Mouse (Mus musculus) layer of hippocampus, adult 9-11 months (tissue): ENCODE results near the gene Fcf1.

Experiments
- DNase-seq: peaks from one replicate; pipeline ENCODE4 v3.0.0; 2022

Gene Fcf1

DNA sequence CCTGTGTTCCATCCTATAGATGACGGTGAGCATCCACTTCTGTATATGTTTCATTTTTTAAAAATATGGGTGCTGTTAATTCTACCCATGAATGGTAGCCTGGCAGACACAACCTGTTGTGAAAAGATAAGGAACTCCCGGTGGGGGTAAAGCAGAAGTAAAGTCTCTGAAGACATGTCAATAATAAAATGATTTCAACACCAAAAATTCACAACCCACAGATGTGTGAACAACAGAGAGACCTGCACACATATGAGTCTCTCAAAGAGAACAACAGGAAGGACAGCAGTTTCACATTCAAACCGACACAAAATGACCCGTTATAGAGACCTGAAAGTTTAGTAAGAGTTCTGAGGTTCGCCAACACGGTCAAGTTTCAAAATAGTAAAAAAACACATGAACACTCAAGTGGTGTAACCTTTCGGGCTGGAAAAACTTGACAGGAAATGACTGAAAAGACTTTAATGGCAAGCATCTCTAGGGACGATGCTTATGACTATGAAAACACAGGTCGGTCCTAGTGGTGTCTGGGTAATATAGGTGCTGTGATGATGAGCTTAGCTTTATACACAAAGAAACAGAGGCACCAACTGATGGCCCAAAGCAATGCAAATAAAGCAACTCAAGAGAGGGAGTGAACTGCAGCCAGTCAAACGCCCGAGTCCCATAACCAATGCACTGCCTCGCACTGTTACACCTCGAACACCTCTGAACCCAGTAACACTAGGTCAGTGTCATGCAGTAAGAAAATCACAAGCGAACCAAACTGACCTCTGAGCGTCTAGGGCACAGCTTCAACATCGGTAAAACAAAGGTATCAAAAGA lies 1.7 kb upstream of the Fcf1 start:
- DNase-seq, result no peak

DNA sequence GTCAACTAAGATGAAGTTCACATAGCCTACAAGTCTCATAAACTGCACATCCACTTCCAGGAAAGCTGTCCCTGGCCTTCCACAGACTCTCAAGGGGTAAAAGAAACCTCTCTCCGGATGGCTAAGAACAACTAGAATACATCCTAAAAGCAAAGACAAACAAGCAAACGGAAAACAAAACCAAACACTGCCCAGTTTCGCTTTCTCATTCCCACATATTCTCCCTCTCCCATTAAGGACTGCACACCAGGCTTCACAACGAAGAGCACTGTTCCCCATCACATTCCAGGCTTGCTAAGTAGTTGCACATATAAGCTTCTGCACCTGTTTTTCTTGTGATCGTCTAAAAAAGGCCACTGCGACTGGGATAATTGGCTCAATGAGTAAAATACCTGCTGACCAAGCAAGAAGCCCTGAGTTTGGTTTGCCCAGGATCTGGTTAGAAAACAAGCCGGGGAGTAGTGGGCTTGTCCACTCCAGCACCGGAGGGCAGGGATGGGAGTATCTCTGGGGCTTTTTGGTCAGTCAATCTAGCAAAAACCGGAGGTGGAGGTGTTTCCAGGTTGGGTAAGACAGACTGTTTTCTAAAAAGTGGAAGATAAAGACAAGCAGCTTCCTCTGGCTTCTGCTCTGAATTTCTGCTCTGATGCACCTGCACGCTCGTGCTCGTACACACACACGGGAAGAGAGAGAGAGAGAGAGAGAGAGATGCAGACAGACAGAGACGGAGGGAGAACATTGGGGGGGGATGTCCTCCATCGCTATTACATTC lies 855 bp upstream of the Fcf1 start:
- no peak for DNase-seq

DNA sequence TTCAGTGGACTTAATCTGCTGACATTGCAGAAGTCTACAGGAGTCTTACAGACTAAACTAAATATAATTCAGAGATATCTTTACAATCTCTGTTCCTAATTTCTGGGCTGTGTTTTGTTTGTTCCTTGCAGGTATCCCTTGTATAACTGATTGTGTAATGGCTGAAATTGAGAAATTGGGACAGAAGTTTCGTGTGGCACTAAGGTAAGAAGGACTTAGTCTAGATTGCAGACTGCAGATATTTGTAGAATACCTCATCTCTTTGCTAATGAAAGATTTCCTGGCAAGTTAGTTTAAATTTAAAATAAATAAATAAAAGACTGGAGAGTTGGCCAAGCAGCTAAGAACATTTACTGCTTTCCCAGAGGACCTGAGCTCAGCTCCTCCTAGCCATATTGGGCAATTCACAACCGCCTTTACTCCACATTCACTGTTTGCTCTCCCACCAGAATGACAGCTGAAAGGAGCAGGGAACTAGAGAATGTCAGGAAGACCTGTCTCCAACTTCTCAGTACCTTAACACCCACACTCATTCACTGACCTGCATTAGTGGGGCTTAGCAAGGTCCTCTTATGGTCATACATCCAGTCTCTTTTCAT lies 8.7 kb downstream of the Fcf1 start:
- no peak for DNase-seq

DNA sequence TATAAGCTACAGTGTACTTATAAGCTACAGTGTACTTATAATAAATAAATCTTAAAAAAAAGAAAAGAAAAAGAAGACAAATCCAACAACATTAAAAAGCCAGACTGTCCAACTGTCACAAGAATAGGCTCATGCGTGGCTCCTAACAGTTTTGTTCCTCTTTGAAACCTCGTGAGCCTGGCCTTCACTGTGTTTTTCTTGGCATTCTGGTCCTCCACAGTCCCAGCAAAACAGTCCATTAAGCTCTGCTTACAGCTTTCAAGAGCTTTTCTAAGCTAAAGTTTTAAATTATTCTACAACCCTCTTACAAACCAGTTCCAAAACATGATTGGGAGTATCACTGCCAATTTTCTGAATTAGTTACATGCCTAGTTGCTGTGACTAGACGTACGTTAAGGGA lies 18.8 kb downstream of the Fcf1 start:
- no peak for DNase-seq

DNA sequence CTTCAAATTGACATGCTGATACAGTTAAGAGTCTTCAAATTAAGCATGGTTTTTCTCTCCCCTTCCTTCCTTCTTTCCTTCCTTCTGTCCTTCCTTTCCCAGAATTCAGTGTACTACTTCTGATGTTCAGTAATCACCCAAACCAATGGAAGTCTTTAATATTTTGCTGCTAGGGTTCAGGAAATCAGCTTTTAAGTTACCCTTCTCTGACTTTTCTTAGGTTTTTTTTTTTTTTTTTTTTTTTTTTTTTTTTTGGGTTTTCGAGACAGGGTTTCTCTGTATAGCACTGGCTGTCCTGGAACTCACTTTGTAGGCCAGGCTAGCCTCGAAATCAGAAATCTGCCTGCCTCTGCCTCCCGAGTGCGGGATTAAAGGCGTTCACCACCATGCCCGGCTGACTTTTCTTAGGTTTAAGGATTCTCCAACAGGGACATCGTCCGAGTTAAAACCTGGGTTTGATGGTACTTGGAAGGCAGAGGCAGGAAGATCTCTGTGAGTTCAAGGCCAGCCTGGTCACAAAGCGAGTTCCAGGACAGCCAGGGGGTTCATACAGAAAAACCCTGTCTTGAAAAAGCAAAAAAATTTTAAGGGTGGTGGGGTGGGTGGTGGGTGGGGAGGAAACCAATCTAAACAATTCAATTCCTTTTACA lies 24.5 kb downstream of the Fcf1 start:
- no peak for DNase-seq

DNA sequence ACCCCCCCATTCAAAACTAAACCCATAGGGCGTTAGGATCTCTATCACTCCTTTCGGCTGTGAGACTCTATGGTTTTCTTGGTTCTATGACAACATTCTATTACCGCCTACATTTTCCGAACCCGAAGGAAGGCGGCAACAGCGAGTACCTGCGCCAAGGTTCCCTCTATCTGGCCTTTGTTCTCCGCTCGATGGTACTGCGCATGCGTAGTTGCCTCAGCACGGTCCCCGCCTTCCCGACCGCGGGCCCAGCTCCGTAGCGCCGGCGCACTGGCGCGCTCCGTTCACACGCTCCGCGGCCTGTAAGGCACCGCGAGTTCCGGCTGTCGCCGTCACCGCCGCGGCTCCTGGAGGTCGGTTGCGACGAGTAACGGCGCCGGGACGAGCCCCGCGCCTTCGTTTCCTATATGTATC lies 25.4 kb downstream of the Fcf1 start, which contains the start of gene Ylpm1:
TSS of gene Ylpm1 (plus strand) at position 239 of the 414 bp plus-strand sequence.
- peak; percentile 98 for DNase-seq

DNA sequence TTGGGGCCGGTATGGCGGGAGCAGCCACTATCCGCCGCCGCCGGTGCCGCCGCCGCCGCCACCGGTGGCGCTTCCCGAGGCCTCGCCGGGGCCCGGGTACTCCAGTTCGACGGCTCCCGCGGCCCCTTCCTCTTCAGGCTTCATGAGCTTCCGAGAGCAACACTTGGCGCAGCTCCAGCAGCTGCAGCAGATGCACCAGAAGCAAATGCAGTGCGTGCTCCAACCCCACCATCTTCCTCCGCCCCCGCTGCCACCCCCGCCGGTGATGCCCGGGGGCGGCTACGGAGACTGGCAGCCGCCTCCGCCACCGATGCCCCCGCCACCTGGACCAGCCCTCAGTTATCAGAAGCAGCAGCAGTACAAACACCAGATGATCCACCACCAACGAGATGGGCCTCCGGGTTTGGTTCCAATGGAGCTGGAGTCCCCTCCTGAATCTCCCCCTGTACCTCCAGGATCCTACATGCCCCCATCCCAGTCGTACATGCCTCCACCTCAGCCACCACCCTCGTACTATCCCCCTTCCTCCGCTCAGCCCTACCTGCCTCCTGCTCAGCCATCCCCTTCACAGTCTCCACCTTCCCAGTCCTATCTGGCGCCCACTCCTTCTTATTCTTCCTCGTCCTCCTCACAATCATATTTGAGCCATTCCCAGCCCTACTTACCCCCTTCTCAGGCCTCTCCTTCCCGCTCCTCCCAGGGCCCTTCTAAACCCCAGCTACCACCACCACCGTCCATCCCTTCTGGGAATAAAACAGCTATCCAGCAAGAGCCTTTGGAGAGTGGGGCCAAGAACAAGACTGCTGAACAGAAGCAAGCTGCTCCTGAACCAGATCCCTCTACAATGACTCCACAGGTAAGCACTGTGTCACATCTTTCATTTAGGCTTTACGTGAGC lies 26.1 kb downstream of the Fcf1 start:
- DNase-seq, result peak; percentile 69

DNA sequence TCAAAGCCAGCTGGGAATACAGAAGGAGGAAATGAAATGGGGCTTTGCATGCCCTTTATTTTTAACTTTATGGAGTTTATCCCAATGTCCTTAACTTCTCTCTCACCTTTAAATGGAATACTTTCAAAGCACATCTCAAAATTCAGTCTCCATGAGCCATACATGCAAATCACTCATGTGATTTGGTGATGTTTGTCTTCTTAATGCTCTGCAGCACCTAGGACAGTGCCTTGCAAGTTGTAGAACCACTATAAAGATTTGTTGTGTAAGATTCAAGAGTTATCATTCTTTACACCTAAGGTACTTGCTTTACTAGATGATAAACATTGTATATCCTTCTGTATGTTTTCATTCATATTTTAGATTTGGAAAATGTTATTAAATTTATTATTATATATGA lies 28.4 kb downstream of the Fcf1 start:
- no peak for DNase-seq

DNA sequence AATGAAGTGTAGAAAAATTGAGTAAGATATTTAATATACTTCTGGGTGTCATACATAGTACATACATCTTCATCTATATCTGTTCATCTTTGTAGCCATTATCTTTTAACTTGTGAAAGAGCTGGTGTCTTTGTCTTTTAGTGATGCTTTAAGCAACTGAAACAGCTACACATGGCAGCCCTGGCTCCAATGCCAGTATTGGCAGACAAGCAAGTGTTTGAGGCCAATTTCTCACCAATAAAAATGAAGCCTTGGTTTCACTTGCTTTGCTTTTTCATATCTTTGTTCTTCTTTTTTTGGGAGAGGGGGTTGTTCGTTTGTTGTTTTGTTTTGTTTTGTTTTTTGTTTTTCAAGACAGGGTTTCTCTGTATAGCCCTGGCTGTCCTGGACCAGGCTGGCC lies 35.5 kb downstream of the Fcf1 start:
- DNase-seq, result no peak

DNA sequence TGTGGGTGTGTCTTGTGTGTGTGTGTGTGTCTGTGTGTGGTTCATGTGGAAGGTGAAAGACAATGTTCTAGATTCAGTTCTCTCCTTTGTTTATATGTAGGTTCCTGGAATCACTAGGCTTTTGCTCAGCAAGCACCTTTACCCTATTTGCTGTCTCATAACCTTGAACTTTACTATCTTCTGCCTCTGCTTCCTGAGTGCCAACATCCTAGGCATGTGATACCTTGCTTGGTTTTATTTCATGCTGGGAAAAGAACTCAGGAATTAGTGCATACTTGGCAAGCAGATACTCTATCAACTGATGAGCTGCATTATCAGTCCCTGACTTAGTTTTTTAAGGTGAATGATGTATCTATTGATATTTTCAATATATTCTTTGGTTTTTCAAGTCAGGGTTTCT lies 36.3 kb downstream of the Fcf1 start:
- no peak for DNase-seq

DNA sequence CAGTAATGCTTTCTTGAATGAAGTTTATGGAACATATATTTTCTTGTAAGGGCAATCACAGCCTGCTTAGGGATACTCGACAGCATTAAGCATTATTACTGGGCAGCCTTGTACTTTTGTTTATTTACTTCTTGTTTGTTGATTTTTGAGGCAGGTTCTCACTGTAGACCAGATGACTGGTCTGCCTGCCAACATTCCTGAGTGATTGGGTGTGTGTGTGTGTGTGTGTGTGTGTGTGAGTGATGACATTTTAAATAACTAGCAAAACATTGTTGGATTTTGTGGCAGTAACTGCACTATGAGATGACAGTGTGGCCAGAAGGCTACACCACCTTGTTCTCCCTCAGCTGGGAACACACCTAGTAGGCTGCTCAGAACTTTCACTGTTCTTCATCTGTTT lies 39.1 kb downstream of the Fcf1 start:
- DNase-seq, result no peak

DNA sequence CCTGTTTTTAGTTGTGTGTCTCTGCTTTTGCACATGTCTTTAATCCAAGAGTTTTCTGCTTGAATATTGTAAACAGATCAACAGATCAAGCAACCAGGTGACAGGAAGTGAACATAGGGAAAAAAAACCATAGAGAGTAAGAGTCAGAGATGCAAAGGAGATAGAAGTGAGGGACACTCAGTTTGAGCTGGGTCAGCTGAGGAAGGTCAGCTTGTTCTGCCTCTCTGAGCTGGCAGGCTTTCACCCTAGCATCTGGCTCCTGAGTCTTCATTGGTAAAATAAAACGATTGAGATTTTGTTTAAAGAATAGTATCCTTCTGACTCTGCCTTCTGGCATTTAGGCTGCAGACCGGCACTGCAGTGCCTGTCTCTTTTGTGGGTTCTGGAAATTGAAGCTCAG lies 39.8 kb downstream of the Fcf1 start:
- DNase-seq, result no peak

DNA sequence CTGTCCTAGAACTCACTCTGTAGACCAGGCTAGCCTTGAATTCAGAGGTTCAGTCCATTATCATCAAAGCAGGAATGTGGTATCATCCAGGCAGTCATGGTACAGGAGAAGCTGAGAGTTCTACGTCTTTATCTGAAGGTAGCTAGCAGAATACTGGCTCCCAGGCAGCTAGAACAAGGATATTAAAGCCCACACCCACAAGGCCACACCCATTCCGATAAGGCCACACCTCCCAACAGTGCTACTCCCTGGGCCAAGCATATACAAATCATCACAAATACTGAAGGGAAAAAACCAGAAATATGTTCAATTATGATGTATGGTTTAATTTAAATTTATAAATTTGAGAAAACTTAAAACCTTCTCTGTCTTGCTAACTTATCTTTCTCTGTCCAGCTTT lies 41.5 kb downstream of the Fcf1 start:
- DNase-seq, result no peak

DNA sequence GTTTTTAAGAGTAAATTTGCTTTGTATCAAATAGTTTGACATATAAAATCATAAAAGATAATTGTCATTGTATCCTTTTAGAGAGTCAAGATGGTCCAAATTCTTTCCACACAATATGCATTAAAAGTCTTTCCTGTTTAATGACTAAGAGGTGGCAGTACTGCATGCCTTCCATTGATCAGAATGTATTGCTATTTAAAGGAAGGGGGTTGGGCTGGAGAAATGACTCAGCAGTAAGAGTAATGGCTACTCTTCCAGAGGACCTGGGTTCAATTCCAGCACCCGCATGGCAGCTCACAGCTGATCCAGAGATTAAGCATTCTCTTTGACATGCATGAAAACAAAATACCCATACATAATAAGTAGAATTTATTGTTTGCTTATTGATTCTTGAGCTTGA lies 51.4 kb downstream of the Fcf1 start:
- DNase-seq, result no peak

DNA sequence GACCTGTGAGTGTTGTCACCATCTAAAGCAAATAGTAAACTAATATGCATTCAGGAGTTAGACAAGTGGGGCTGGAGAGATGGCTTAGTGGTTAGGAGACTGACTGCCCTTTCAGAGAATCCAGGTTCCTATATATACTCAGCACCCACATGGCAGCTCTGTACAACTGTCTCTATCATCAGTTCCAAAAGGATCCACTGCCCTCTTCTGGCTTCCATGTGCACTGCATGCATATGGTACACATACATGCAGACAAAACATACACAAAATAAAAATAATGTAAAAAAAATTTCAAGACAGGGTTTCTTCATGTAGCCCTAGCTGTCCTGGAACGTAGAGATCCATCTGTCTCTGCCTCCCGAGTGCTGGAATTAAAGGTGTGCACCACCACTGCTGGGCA lies 62.0 kb downstream of the Fcf1 start:
- DNase-seq, result no peak
